Mouse (Mus musculus): ENCODE results near the gene Cdkn2aip. TPM values are rescaled to one million over a fixed set of nuclear protein-coding genes. Genes with fewer than 3 reads are reported as not detected.

The Cdkn2aip gene
- total and polyA plus RNA-seq, 3 experiments = 13.5 to 101 (median 14.1) TPM

GRCm38 (mm10) chr8:47713761-47714745 lies at the start of gene Cdkn2aip (continued):
- TF ChIP-seq TBP (IDR thresholded peaks at IDR 0.05; ENCODE audit: low read depth, low read length) (peak; percentile 94), MEF2A (IDR thresholded peaks at IDR 0.05; ENCODE audit: extremely low read depth, insufficient replicate concordance, low read depth, low read length, poor library complexity, severe bottlenecking) (no peak), KAT2A (conservative IDR thresholded peaks at IDR 0.05; ENCODE audit: low read depth, low read length) (no peak; the same call in 1 of the 2 replicates), MAZ (IDR thresholded peaks at IDR 0.05; ENCODE audit: low read depth, low read length) (no peak; the same call in 1 of the 2 replicates), NELFE (IDR thresholded peaks at IDR 0.05; ENCODE audit: low read depth, low read length) (peak; percentile 89)

- no peaks in the 10 kb centered on the region for H3K36me3 ChIP-seq (ENCODE audit: control insufficient read depth in 1 of 2, insufficient read depth in 2 of 2, low read length in 2 of 2)
- H3K27me3 ChIP-seq (ENCODE audit: control insufficient read depth in 1 of 2, insufficient read depth in 2 of 2, low read length in 2 of 2) = no peaks in the 10 kb centered on the region
- no peaks in the 10 kb centered on the region for H3K79me2 ChIP-seq (ENCODE audit: control insufficient read depth, insufficient read depth, low read length, poor library complexity)
- H3K9ac ChIP-seq (ENCODE audit: control insufficient read depth, low read depth, low read length, poor library complexity, severe bottlenecking) = no peak overlapping the region
- DNase-seq (ENCODE audit: low read depth, low spot score) = no peak
- H3K4me1 ChIP-seq (ENCODE audit: control insufficient read depth in 1 of 2, insufficient read depth in 2 of 2, low read length in 2 of 2) = no peaks in the 10 kb centered on the region
- no peak overlapping the region for H3K27ac ChIP-seq (ENCODE audit: control insufficient read depth, low read depth, low read length)
- H3K9me3 ChIP-seq (replicated peaks; ENCODE audit: insufficient read depth, low read length) = no peaks in the 10 kb centered on the region
- H3K4me3 ChIP-seq (ENCODE audit: control insufficient read depth in 1 of 2, insufficient read depth in 1 of 2, low read depth in 2 of 2, low read length in 2 of 2) = no peak overlapping the region
- no peak for TF ChIP-seq MAX (IDR thresholded peaks at IDR 0.05; ENCODE audit: low read length)
- TF ChIP-seq BHLHE40 (IDR thresholded peaks at IDR 0.05; ENCODE audit: borderline replicate concordance, low read depth, low read length) = no peak
- no peak for TF ChIP-seq MYB (IDR thresholded peaks at IDR 0.05; ENCODE audit: low read depth, low read length)
- TF ChIP-seq TBP (IDR thresholded peaks at IDR 0.05; ENCODE audit: low read depth, low read length) = no peak
- no peak for TF ChIP-seq TAL1 (IDR thresholded peaks at IDR 0.05; ENCODE audit: low read length)
- no peak for TF ChIP-seq ZNF384 (IDR thresholded peaks at IDR 0.05; ENCODE audit: low read depth, low read length)
- TF ChIP-seq POLR2AphosphoS2 (IDR thresholded peaks at IDR 0.05; ENCODE audit: low read length) = no peak
- TF ChIP-seq UBTF (IDR thresholded peaks at IDR 0.05; ENCODE audit: borderline replicate concordance, insufficient read depth, low read depth, low read length) = no peak
- TF ChIP-seq MAFK (IDR thresholded peaks at IDR 0.05; ENCODE audit: borderline replicate concordance, low read depth, low read length) = no peak
- TF ChIP-seq CHD1 (IDR thresholded peaks at IDR 0.05; ENCODE audit: low read depth, low read length) = no peak
These were observed 49.5 kb upstream of the Cdkn2aip start for GRCm38 (mm10) chr8:47763194-47763593.

- H3K4me3 ChIP-seq (ENCODE audit: control insufficient read depth in 1 of 2, insufficient read depth in 1 of 2, low read depth in 2 of 2, low read length in 2 of 2) = no peak overlapping the region
- H3K36me3 ChIP-seq (ENCODE audit: control insufficient read depth in 1 of 2, insufficient read depth in 2 of 2, low read length in 2 of 2) = no peaks in the 10 kb centered on the region
- no peak overlapping the region for H3K9ac ChIP-seq (ENCODE audit: control insufficient read depth, low read depth, low read length, poor library complexity, severe bottlenecking)
- no peaks in the 10 kb centered on the region for H3K79me2 ChIP-seq (ENCODE audit: control insufficient read depth, insufficient read depth, low read length, poor library complexity)
- TF ChIP-seq GATA1 (IDR thresholded peaks at IDR 0.05; ENCODE audit: low read depth, low read length) = no peak
- no peak for TF ChIP-seq NELFE (IDR thresholded peaks at IDR 0.05; ENCODE audit: low read depth, low read length)
- no peak for TF ChIP-seq SIN3A (IDR thresholded peaks at IDR 0.05; ENCODE audit: low read length)
- TF ChIP-seq MAX (IDR thresholded peaks at IDR 0.05; ENCODE audit: low read length) = no peak
- no peak for TF ChIP-seq CHD2 (IDR thresholded peaks at IDR 0.05; ENCODE audit: low read length)
- H3K4me1 ChIP-seq (ENCODE audit: control insufficient read depth in 1 of 2, insufficient read depth in 2 of 2, low read length in 2 of 2) = no peaks in the 10 kb centered on the region
- 0 out of 4 replicates have a peak, but pooled peaks cover 0 to 1% of the 10 kb centered on the region in 2 experiments for H3K27me3 ChIP-seq (ENCODE audit: control insufficient read depth in 1 of 2, insufficient read depth in 2 of 2, low read length in 2 of 2)
- no peak overlapping the region for H3K27ac ChIP-seq (ENCODE audit: control insufficient read depth, low read depth, low read length)
- no peak for DNase-seq (ENCODE audit: low read depth, low spot score)
- no peaks in the 10 kb centered on the region for H3K9me3 ChIP-seq (replicated peaks; ENCODE audit: insufficient read depth, low read length)
These were observed 47.0 kb upstream of the Cdkn2aip start for GRCm38 (mm10) chr8:47760685-47761084.
